Mouse (Mus musculus) MEL (cell line): ENCODE data around the gene Cnfn. TPM values are rescaled to one million over a fixed set of nuclear protein-coding genes. Genes with fewer than 3 reads are reported as not detected.

Experiments used
- DNase-seq: peaks from one replicate; pipeline ENCODE4 v3.0.0; 2011; ENCODE audit warnings: low read depth, low spot score
- H3K27ac ChIP-seq: 2 replicates; pipeline ENCODE4 v1.5.1; 2012; ENCODE audit warnings: low read depth, mild to moderate bottlenecking, control low read depth, low read length, moderate library complexity; ENCODE audit not compliant: control insufficient read depth
- H3K27me3 ChIP-seq, 2 experiments: fragments of 150-350 bp in 1 of 2; sonication (generic) in 1 of 2; 2 replicates each; pipeline ENCODE4 v1.6.1; 2012; ENCODE audit warnings: low read length in 2 of 2, mild to moderate bottlenecking in 2 of 2, improper control_type of control experiment in 1 of 2, moderate library complexity in 1 of 2; ENCODE audit not compliant: insufficient read depth in 2 of 2, control insufficient read depth in 1 of 2
- H3K36me3 ChIP-seq, 2 experiments: 2 replicates each; pipeline ENCODE4 v1.6.1; 2012 to 2014; ENCODE audit warnings: low read length in 2 of 2, improper control_type of control experiment in 1 of 2, inconsistent platforms in 1 of 2, mild to moderate bottlenecking in 1 of 2; ENCODE audit not compliant: insufficient read depth in 2 of 2, control insufficient read depth in 1 of 2
- H3K4me1 ChIP-seq, 2 experiments: fragments of 150-350 bp in 1 of 2; sonication (generic) in 1 of 2; 2 replicates each; pipeline ENCODE4 v1.6.1; 2012; ENCODE audit warnings: low read length in 2 of 2, improper control_type of control experiment in 1 of 2, mild to moderate bottlenecking in 1 of 2; ENCODE audit not compliant: insufficient read depth in 2 of 2, control insufficient read depth in 1 of 2
- H3K4me3 ChIP-seq, 2 experiments: fragments of 150-350 bp in 1 of 2; sonication (generic) in 1 of 2; 2 replicates each; pipeline ENCODE4 v1.5.1; 2012; ENCODE audit warnings: low read depth in 2 of 2, low read length in 2 of 2, mild to moderate bottlenecking in 2 of 2, moderate library complexity in 2 of 2, control low read depth in 1 of 2, improper control_type of control experiment in 1 of 2; ENCODE audit not compliant: control insufficient read depth in 1 of 2, insufficient read depth in 1 of 2
- H3K79me2 ChIP-seq: 2 replicates; pipeline ENCODE4 v1.6.1; 2012; ENCODE audit warnings: mild to moderate bottlenecking, low read length, moderate library complexity; ENCODE audit not compliant: control insufficient read depth, poor library complexity, insufficient read depth
- H3K9ac ChIP-seq: 2 replicates; pipeline ENCODE4 v1.6.1; 2012; ENCODE audit warnings: low read depth, mild to moderate bottlenecking, control low read depth, low read length, moderate library complexity; ENCODE audit not compliant: control insufficient read depth, poor library complexity, severe bottlenecking
- H3K9me3 ChIP-seq: fragments of 150-350 bp; sonication (generic); replicated peaks from 2 replicates; pipeline ENCODE4 v1.6.1; 2012; ENCODE audit warnings: mild to moderate bottlenecking, low read length, improper control_type of control experiment, moderate library complexity; ENCODE audit not compliant: insufficient read depth
- BHLHE40 ChIP-seq: IDR thresholded peaks from 2 replicates; pipeline ENCODE4 v1.6.1; 2012; ENCODE audit warnings: low read depth, mild to moderate bottlenecking, inconsistent platforms, low read length, improper control_type of control experiment, borderline replicate concordance
- CTCF ChIP-seq, 3 experiments: IDR thresholded peaks in 2 of 3; conservative IDR thresholded peaks in 1 of 3; 2 replicates each; pipeline ENCODE4 v1.5.1; 2011 to 2012; ENCODE audit warnings: low read length in 3 of 3, low read depth in 2 of 3, mild to moderate bottlenecking in 2 of 3, improper control_type of control experiment in 1 of 3, inconsistent platforms in 1 of 3, mixed read lengths in 1 of 3, moderate library complexity in 1 of 3; ENCODE audit not compliant: control insufficient read depth in 1 of 3, insufficient read depth in 1 of 3, poor library complexity in 1 of 3, severe bottlenecking in 1 of 3
- E2F4 ChIP-seq: IDR thresholded peaks from 2 replicates; pipeline ENCODE4 v1.6.1; 2011; ENCODE audit warnings: low read depth, low read length, improper control_type of control experiment, borderline replicate concordance
- EP300 ChIP-seq, 2 experiments: IDR thresholded peaks; 2 replicates each; pipeline ENCODE4 v1.6.1; 2011; ENCODE audit warnings: improper control_type of control experiment in 2 of 2, low read length in 2 of 2, low read depth in 1 of 2, mild to moderate bottlenecking in 1 of 2
- GABPA ChIP-seq: IDR thresholded peaks from 2 replicates; pipeline ENCODE4 v1.6.1; 2012; ENCODE audit warnings: low read depth, mild to moderate bottlenecking, inconsistent platforms, low read length, improper control_type of control experiment, moderate library complexity
- KAT2A ChIP-seq: conservative IDR thresholded peaks from 2 replicates; pipeline ENCODE4 v1.6.1; 2012; ENCODE audit warnings: low read depth, low read length, improper control_type of control experiment, inconsistent platforms
- MAFK ChIP-seq: IDR thresholded peaks from 2 replicates; pipeline ENCODE4 v1.6.1; 2011; ENCODE audit warnings: low read depth, mild to moderate bottlenecking, low read length, improper control_type of control experiment, borderline replicate concordance
- MEF2A ChIP-seq: IDR thresholded peaks from 2 replicates; pipeline ENCODE4 v1.6.1; 2014; ENCODE audit warnings: low read depth, mild to moderate bottlenecking, inconsistent platforms, low read length, improper control_type of control experiment; ENCODE audit not compliant: poor library complexity, insufficient replicate concordance, severe bottlenecking; ENCODE audit errors: extremely low read depth
- MXI1 ChIP-seq: IDR thresholded peaks from 2 replicates; pipeline ENCODE4 v1.6.1; 2011; ENCODE audit warnings: mild to moderate bottlenecking, low read depth, low read length, improper control_type of control experiment
- MYC ChIP-seq: IDR thresholded peaks from 2 replicates; pipeline ENCODE4 v1.6.1; 2011; ENCODE audit warnings: low read depth, mild to moderate bottlenecking, low read length, improper control_type of control experiment, moderate library complexity
- POLR2A ChIP-seq, 2 experiments: IDR thresholded peaks; 2 replicates each; pipeline ENCODE4 v1.6.1; 2011 to 2012; ENCODE audit warnings: low read length in 2 of 2, mild to moderate bottlenecking in 2 of 2, control low read depth in 1 of 2, improper control_type of control experiment in 1 of 2, low read depth in 1 of 2, moderate library complexity in 1 of 2; ENCODE audit not compliant: control insufficient read depth in 1 of 2, insufficient read depth in 1 of 2, poor library complexity in 1 of 2
- POLR2AphosphoS5 ChIP-seq: IDR thresholded peaks from 2 replicates; pipeline ENCODE4 v1.6.1; 2012; ENCODE audit warnings: low read depth, borderline replicate concordance, mild to moderate bottlenecking, inconsistent platforms, low read length, moderate library complexity, mixed read lengths
- RAD21 ChIP-seq: IDR thresholded peaks from 2 replicates; pipeline ENCODE4 v1.6.1; 2011; ENCODE audit warnings: mild to moderate bottlenecking, low read depth, low read length, improper control_type of control experiment
- SIN3A ChIP-seq: IDR thresholded peaks from 2 replicates; pipeline ENCODE4 v1.6.1; 2012; ENCODE audit warnings: low read length, improper control_type of control experiment, inconsistent platforms
- SMC3 ChIP-seq: IDR thresholded peaks from 2 replicates; pipeline ENCODE4 v1.6.1; 2011; ENCODE audit warnings: low read depth, low read length, improper control_type of control experiment
- TAL1 ChIP-seq: IDR thresholded peaks from 2 replicates; pipeline ENCODE4 v1.6.1; 2012; ENCODE audit warnings: mild to moderate bottlenecking, inconsistent platforms, low read length, moderate library complexity, mixed read lengths
- UBTF ChIP-seq: IDR thresholded peaks from 2 replicates; pipeline ENCODE4 v1.6.1; 2012; ENCODE audit warnings: low read depth, mild to moderate bottlenecking, inconsistent platforms, low read length, improper control_type of control experiment, moderate library complexity, borderline replicate concordance; ENCODE audit not compliant: insufficient read depth
- USF1 ChIP-seq: IDR thresholded peaks from 2 replicates; pipeline ENCODE4 v1.6.1; 2014; ENCODE audit warnings: low read depth, mild to moderate bottlenecking, inconsistent platforms, low read length, improper control_type of control experiment, moderate library complexity
- USF2 ChIP-seq, 2 experiments: IDR thresholded peaks; 2 replicates each; pipeline ENCODE4 v1.6.1; 2011 to 2012; ENCODE audit warnings: improper control_type of control experiment in 2 of 2, low read length in 2 of 2, borderline replicate concordance in 1 of 2, inconsistent platforms in 1 of 2, low read depth in 1 of 2, mild to moderate bottlenecking in 1 of 2; ENCODE audit not compliant: insufficient read depth in 1 of 2
- ZC3H11A ChIP-seq: IDR thresholded peaks from 2 replicates; pipeline ENCODE4 v1.6.1; 2012; ENCODE audit warnings: low read depth, mild to moderate bottlenecking, inconsistent platforms, low read length, improper control_type of control experiment
- ZKSCAN1 ChIP-seq: IDR thresholded peaks from 2 replicates; pipeline ENCODE4 v1.6.1; 2012; ENCODE audit warnings: low read depth, mild to moderate bottlenecking, inconsistent platforms, low read length, improper control_type of control experiment, moderate library complexity
- ZNF384 ChIP-seq: IDR thresholded peaks from 2 replicates; pipeline ENCODE4 v1.6.1; 2012; ENCODE audit warnings: low read depth, mild to moderate bottlenecking, inconsistent platforms, low read length, improper control_type of control experiment
- polyA plus RNA-seq, 2 experiments: library from polyadenylated mRNA; stranded (reverse) in 1 of 2; unstranded in 1 of 2; fragments of >175 nt in 1 of 2; fragments of >200 nt in 1 of 2; gene quantifications; 2 replicates each; pipeline versions ENCODE4 v1.2.1 to v1.2.4; 2012; ENCODE audit warnings: low replicate concordance in 2 of 2, low read depth in 1 of 2; ENCODE audit not compliant: insufficient read length in 2 of 2, insufficient read depth in 1 of 2, missing spikeins in 1 of 2
- total RNA-seq: library from RNA; depleted of rRNA; stranded (reverse); fragments of 300-350 nt; gene quantifications from 2 replicates; pipeline ENCODE4 v1.2.3, GENCODE M21; 2012; rRNA removed

Gene Cnfn
- total RNA-seq = not detected in 2 replicates
- polyA plus RNA-seq = not detected

GRCm38 (mm10) chr7:25369058-25369749, at the start of gene Cnfn:
TSS of gene Cnfn (minus strand) at chr7:25369724.
- DNase-seq = no peak
- H3K4me1 ChIP-seq = 0 out of 4 replicates have a peak, but pooled peaks cover 0 to 3% of the 10 kb centered on the region in 2 experiments
- no peaks in the 10 kb centered on the region for H3K27me3 ChIP-seq
- no peak for TF ChIP-seq MXI1
- TF ChIP-seq UBTF = no peak
- no peak for TF ChIP-seq POLR2AphosphoS5
- no peak for TF ChIP-seq GABPA
- TF ChIP-seq EP300 (IDR thresholded peaks at IDR 0.05; ENCODE audit: low read depth in 1 of 2, low read length in 2 of 2) = no peak
- TF ChIP-seq ZNF384 = no peak
- no peak for TF ChIP-seq SMC3
- TF ChIP-seq MEF2A = no peak
- TF ChIP-seq MYC = no peak
- TF ChIP-seq E2F4 = no peak
- TF ChIP-seq BHLHE40 = no peak
- TF ChIP-seq SIN3A = no peak
- TF ChIP-seq TAL1 = no peak
- TF ChIP-seq ZKSCAN1 = no peak
- no peak for TF ChIP-seq POLR2A (IDR thresholded peaks at IDR 0.05; ENCODE audit: control insufficient read depth in 1 of 2, insufficient read depth in 1 of 2, low read depth in 1 of 2, low read length in 2 of 2, poor library complexity in 1 of 2)
- TF ChIP-seq RAD21 = no peak
- no peak for TF ChIP-seq MAFK
- no peak for TF ChIP-seq KAT2A
- no peak for TF ChIP-seq USF2 (IDR thresholded peaks at IDR 0.05; ENCODE audit: borderline replicate concordance in 1 of 2, insufficient read depth in 1 of 2, low read depth in 1 of 2, low read length in 2 of 2)
- TF ChIP-seq, all 39 proteins: peak for 0
- Histone ChIP-seq H3K36me3 (no peaks in the 10 kb centered on the region), H3K9me3 (no peaks in the 10 kb centered on the region), H3K9ac (no peak within 1 kb of the TSS), H3K79me2 (no peaks in the 10 kb centered on the region), H3K27ac (no peak within 1 kb of the TSS), H3K4me3 (no peak within 1 kb of the TSS)

DNA sequence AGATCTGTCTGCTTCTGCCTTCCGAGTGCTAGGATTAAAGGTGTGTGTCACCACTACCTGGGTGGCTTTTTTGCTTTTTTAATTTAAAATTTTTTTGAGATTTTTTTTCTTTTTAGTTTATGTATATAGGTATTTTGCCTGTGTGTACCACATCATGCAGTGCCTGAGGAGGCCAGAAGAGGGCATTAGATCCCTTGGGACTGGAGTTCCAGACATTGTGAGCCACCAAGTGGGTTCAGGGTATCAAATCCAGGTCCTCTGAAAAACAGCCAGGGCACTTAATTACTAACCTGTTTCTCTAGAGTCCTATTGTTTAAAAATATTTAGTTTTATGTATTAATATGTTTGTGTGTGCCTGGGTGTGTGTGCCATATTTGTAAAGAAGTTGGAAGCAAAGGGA, 48.1 kb upstream of the Cnfn start:
- Histone ChIP-seq H3K27me3 (no peaks in the 10 kb centered on the region), H3K9me3 (no peaks in the 10 kb centered on the region), H3K79me2 (no peaks in the 10 kb centered on the region), H3K9ac (no peak overlapping the region), H3K4me1 (no peaks in the 10 kb centered on the region), H3K36me3 (no peaks in the 10 kb centered on the region), H3K27ac (no peak overlapping the region), H3K4me3 (no peak overlapping the region)
- DNase-seq = peak; percentile 67
- TF ChIP-seq RAD21 (peak; percentile 56), SMC3 (peak; percentile 72), CTCF (IDR thresholded peaks at IDR 0.05 in 2 of 3, conservative IDR thresholded peaks at IDR 0.05 in 1 of 3; ENCODE audit: control insufficient read depth in 1 of 3, insufficient read depth in 1 of 3, low read depth in 2 of 3, low read length in 3 of 3, poor library complexity in 1 of 3, severe bottlenecking in 1 of 3) (peak; percentile 47 to 67 (median 56)), USF1 (no peak), ZC3H11A (peak; percentile 48)
